Mouse (Mus musculus) neural tube, embryonic 12.5 days (tissue): Measurements from ENCODE around the gene Krt222. TPM values are rescaled to one million over a fixed set of nuclear protein-coding genes. Genes with fewer than 3 reads are reported as not detected.
"Not testable (repeated sequence)": the region's sequence is repeated elsewhere in the genome, so short reads cannot be mapped to it uniquely, and the experiment has no call there.

Source experiments
- ATAC-seq: fragments of 200-750 bp; cut with Nextera tagmentation; 2 replicates; pipeline ENCODE4 v1.8.0; 2017; ENCODE audit warnings: low read depth, mild to moderate bottlenecking, moderate TSS enrichment, moderate library complexity; ENCODE audit not compliant: low FRiP score
- H3K27ac ChIP-seq: fragments of 300-500 bp; sonication (generic); 2 replicates; pipeline ENCODE4 v1.5.1; 2016
- H3K27me3 ChIP-seq: fragments of 300-500 bp; sonication (generic); replicated peaks from 2 replicates; pipeline ENCODE4 v1.6.1; 2016; ENCODE audit warnings: mild to moderate bottlenecking
- H3K36me3 ChIP-seq: fragments of 300-500 bp; sonication (generic); 2 replicates; pipeline ENCODE4 v1.6.1; 2016; ENCODE audit warnings: mild to moderate bottlenecking
- H3K4me1 ChIP-seq: fragments of 300-500 bp; sonication (generic); 2 replicates; pipeline ENCODE4 v1.6.1; 2016
- H3K4me2 ChIP-seq: fragments of 300-500 bp; sonication (generic); replicated peaks from 2 replicates; pipeline ENCODE4 v1.6.1; 2016; ENCODE audit warnings: mild to moderate bottlenecking
- H3K4me3 ChIP-seq: fragments of 300-500 bp; sonication (generic); 2 replicates; pipeline ENCODE4 v1.5.1; 2016
- H3K9ac ChIP-seq: fragments of 300-500 bp; sonication (generic); 2 replicates; pipeline ENCODE4 v1.6.1; 2016; ENCODE audit warnings: mild to moderate bottlenecking
- H3K9me3 ChIP-seq: fragments of 300-500 bp; sonication (generic); 2 replicates; pipeline ENCODE4 v1.6.1; 2016; ENCODE audit warnings: mild to moderate bottlenecking
- WGBS: fragments of 180-500 bp; shearing (Covaris S2); methylation state at CpG from one replicate; pipeline ENCODE4 v1.1.7; 2016; 5-methylcytosine and 5-hydroxymethylcytosine counted together
- polyA plus RNA-seq: library from polyadenylated mRNA; unstranded; fragments of >200 nt; fragmentation: Nextera tagmentation; extraction: Ambion mirVana; gene quantifications from 2 replicates; pipeline ENCODE4 v1.2.1, GENCODE M21; 2016

Gene Krt222
- polyA plus RNA-seq, 1 experiment from 2014 or later: 1.5 TPM

DNA sequence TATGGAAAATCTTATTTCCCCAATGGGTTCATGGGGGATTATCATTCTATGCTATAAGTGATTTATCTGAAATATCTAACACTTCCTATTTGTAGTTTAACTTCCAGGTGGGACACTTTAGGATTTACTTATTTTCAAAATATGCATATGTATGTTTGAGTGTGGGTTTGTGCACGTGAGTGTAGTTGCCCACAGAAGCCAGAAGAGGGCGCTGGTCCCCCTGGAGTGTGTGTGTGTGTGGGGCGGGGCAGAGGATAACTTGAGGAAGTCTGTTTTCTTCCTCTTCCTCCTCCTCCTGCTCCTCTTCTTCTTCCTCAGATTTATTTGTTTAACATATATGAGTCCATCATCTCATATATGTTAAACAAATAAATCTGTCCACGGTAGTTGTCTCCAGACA lies 12.3 kb upstream of the Krt222 start:
- 81% methylated on average over 4 of the region's 4 CpGs for WGBS
- H3K9me3 ChIP-seq: no peaks in the 10 kb centered on the region
- no peak for ATAC-seq
- H3K4me1 ChIP-seq: no peaks in the 10 kb centered on the region
- no peak overlapping the region for H3K27ac ChIP-seq
- no peak overlapping the region for H3K4me3 ChIP-seq
- no peak overlapping the region for H3K9ac ChIP-seq
- no peak overlapping the region for H3K4me2 ChIP-seq
- H3K36me3 ChIP-seq: no peaks in the 10 kb centered on the region
- H3K27me3 ChIP-seq: no peaks in the 10 kb centered on the region

GRCm38 (mm10) chr11:99255316-99255715 lies 11.4 kb upstream of the Krt222 start:
- H3K4me3 ChIP-seq: no peak overlapping the region
- no peaks in the 10 kb centered on the region for H3K9me3 ChIP-seq
- ATAC-seq: no peak
- no peak overlapping the region for H3K9ac ChIP-seq
- no peaks in the 10 kb centered on the region for H3K36me3 ChIP-seq
- 95% methylated on average over 8 of the region's 8 CpGs for WGBS
- H3K4me1 ChIP-seq: no peaks in the 10 kb centered on the region
- H3K27ac ChIP-seq: no peak overlapping the region
- no peaks in the 10 kb centered on the region for H3K27me3 ChIP-seq
- H3K4me2 ChIP-seq: no peak overlapping the region

GRCm38 (mm10) chr11:99253893-99254292 lies 10.0 kb upstream of the Krt222 start:
- H3K4me1 ChIP-seq: no peaks in the 10 kb centered on the region
- no peaks in the 10 kb centered on the region for H3K36me3 ChIP-seq
- H3K9me3 ChIP-seq: no peaks in the 10 kb centered on the region
- H3K27ac ChIP-seq: no peak overlapping the region
- H3K9ac ChIP-seq: no peak overlapping the region
- no peak overlapping the region for H3K4me3 ChIP-seq
- 67% methylated on average over 2 of the region's 2 CpGs for WGBS
- H3K27me3 ChIP-seq: no peaks in the 10 kb centered on the region
- no peak for ATAC-seq
- no peak overlapping the region for H3K4me2 ChIP-seq

- ATAC-seq: no peak
- Histone ChIP-seq H3K4me2 (no peak overlapping the region), H3K4me3 (no peak overlapping the region), H3K9ac (no peak overlapping the region), H3K9me3 (no peaks in the 10 kb centered on the region), H3K4me1 (no peaks in the 10 kb centered on the region), H3K27me3 (no peaks in the 10 kb centered on the region), H3K36me3 (no peaks in the 10 kb centered on the region), H3K27ac (no peak overlapping the region)
- 60% methylated on average over 8 of the region's 8 CpGs for WGBS
Measured at GRCm38 (mm10) chr11:99252671-99253070, 8.8 kb upstream of the Krt222 start.

DNA sequence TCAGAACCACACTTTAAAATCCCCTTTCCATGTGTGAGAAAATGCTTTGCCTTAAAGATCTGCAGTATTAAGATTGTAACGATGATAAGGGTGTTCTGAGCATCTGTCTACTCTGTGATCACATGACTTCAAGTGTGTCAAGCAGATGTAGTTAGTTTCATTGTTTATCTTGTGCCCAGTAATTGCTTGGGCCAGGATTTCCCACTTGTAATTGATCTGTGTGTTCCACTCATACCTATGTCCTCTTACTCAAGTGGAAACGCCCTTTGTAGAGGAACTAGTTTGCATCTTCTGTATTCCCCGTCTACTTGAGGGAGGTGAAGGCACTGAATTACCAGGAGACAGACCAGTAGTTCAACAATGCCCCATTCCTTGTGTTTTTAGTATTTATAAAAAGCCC lies 6.8 kb upstream of the Krt222 start:
- Histone ChIP-seq H3K4me3 (no peak overlapping the region), H3K4me1 (no peaks in the 10 kb centered on the region), H3K27ac (no peak overlapping the region), H3K9me3 (no peaks in the 10 kb centered on the region), H3K36me3 (no peaks in the 10 kb centered on the region), H3K27me3 (no peaks in the 10 kb centered on the region), H3K9ac (no peak overlapping the region), H3K4me2 (no peak overlapping the region)
- no peak for ATAC-seq
- WGBS: 72% methylated on average over 3 of the region's 3 CpGs

GRCm38 (mm10) chr11:99250241-99250640 lies 6.4 kb upstream of the Krt222 start:
- H3K9me3 ChIP-seq: no peaks in the 10 kb centered on the region
- H3K9ac ChIP-seq: no peak overlapping the region
- H3K4me3 ChIP-seq: no peak overlapping the region
- no peak for ATAC-seq
- no peaks in the 10 kb centered on the region for H3K4me1 ChIP-seq
- no peaks in the 10 kb centered on the region for H3K36me3 ChIP-seq
- H3K4me2 ChIP-seq: no peak overlapping the region
- WGBS: 71% methylated on average over 5 of the region's 5 CpGs
- H3K27me3 ChIP-seq: no peaks in the 10 kb centered on the region
- no peak overlapping the region for H3K27ac ChIP-seq

DNA sequence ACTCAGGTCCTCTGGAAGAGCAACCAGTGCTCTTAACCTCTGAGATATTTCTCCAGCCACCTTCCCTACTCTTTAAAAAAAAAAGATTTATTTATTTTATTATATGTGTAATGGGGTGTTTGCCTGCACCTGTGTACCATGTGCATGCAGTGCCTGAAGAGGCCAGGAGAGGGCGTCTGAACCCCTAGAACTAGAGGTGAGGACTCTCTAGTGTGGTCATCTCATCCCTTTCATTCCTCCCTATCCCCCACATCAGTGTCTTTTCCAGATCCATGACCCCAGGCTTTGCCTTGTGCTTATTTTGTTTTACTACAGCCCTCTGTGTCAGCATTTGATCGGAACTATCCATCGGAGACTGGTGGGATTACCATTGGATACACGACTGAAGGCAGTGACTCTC lies 5.2 kb upstream of the Krt222 start:
- H3K27ac ChIP-seq: no peak overlapping the region
- no peak overlapping the region for H3K4me3 ChIP-seq
- no peaks in the 10 kb centered on the region for H3K4me1 ChIP-seq
- no peak for ATAC-seq
- no peak overlapping the region for H3K4me2 ChIP-seq
- WGBS: 63% methylated on average over 4 of the region's 4 CpGs
- no peaks in the 10 kb centered on the region for H3K9me3 ChIP-seq
- H3K27me3 ChIP-seq: no peaks in the 10 kb centered on the region
- no peak overlapping the region for H3K9ac ChIP-seq
- H3K36me3 ChIP-seq: no peaks in the 10 kb centered on the region

GRCm38 (mm10) chr11:99247916-99248315 lies 4.0 kb upstream of the Krt222 start:
- WGBS: 91% methylated on average over 4 of the region's 4 CpGs
- ATAC-seq: no peak
- Histone ChIP-seq H3K27ac (no peak overlapping the region), H3K9ac (no peak overlapping the region), H3K27me3 (no peaks in the 10 kb centered on the region), H3K4me2 (no peak overlapping the region), H3K4me1 (no peaks in the 10 kb centered on the region), H3K9me3 (no peaks in the 10 kb centered on the region), H3K4me3 (no peak overlapping the region), H3K36me3 (no peaks in the 10 kb centered on the region)

DNA sequence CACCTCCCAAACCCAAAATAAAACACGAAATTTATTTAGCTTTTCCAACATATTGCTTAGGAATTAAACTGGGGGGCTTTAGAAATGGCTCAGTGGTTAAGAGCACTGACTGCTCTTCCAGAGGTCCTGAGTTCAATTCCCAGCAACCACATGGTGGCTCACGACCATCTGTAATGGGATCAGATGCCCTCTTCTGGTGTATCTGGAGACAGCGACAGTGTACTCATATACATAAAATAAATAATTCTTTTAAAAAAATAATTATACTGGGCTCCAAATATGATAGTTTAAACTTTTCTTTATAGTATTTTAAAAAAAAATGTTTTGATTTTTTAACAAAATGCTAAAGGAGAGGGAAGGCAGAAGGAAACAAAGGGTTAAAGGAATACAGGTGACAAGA lies 634 bp upstream of the Krt222 start:
- H3K36me3 ChIP-seq, H3K9ac ChIP-seq, H3K4me3 ChIP-seq, H3K27me3 ChIP-seq, H3K9me3 ChIP-seq, H3K4me2 ChIP-seq, H3K4me1 ChIP-seq, ATAC-seq, H3K27ac ChIP-seq: not testable (repeated sequence)
- WGBS: 55% methylated on average over 3 of the region's 3 CpGs

DNA sequence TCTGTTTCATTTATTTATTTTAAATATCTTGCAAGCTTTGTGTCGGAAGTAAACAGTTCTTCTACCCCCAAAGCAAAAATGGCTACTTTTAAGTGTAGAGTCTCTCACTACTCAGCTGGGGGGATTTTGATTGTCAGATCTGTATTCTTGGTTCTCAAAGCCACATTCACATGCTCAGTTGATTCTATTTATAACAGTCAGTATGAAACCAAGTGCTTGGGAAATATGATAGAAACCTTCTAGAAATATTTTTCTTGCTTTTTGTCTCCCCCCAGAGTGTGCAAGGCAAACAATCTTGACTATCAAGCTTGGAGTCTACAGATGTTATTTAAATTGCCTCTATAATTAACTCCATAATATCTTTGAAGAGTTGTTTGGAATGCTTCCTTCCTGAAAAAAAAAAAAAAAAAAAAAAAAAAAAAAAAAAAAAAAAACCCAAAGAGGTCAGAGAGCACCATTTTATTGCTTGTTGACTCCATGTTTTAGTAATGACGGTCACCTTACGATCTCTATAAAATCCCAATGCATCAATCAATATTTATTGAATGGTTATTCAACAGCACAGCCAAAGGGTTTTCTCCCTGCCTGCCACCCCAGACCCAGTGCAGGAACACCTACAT lies 575 bp downstream of the Krt222 start:
- Histone ChIP-seq H3K4me1 (no peaks in the 10 kb centered on the region), H3K27me3 (no peaks in the 10 kb centered on the region), H3K9ac (0 out of 2 replicates have a peak overlapping the region, but pooled peaks have one; percentile 38), H3K4me2 (peak overlapping the region; percentile 58), H3K36me3 (no peaks in the 10 kb centered on the region), H3K9me3 (no peaks in the 10 kb centered on the region), H3K27ac (no peak overlapping the region), H3K4me3 (peak overlapping the region; percentile 30; the same call in 1 of the 2 replicates)
- WGBS: 49% methylated on average over 3 of the region's 3 CpGs
- no peak for ATAC-seq

DNA sequence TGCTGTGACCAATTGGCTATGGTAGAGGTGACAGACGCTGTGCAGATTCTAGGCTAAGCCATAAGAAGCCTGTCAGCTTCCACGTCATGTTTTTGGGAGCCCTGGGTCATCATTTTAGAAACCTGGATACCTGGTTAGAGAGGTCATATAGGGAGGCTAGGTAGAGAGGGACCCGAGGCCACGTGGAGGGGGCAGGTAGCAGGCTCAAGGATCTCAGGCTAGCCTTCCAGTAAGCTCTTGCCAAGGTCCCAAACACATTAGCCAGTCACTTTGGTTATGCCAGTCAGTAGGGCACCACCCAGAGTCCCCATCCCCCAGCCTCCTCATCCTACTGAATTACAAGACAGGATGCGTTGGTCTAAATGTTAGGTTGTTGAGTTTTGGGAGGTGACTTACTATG lies 1.8 kb downstream of the Krt222 start:
- no peak for ATAC-seq
- H3K4me2 ChIP-seq: no peak overlapping the region
- H3K27ac ChIP-seq: no peak overlapping the region
- H3K9ac ChIP-seq: no peak overlapping the region
- no peaks in the 10 kb centered on the region for H3K36me3 ChIP-seq
- H3K4me3 ChIP-seq: no peak overlapping the region
- H3K27me3 ChIP-seq: no peaks in the 10 kb centered on the region
- H3K9me3 ChIP-seq: no peaks in the 10 kb centered on the region
- 75% methylated on average over 5 of the region's 5 CpGs for WGBS
- no peaks in the 10 kb centered on the region for H3K4me1 ChIP-seq

- H3K4me3 ChIP-seq: no peak overlapping the region
- 73% methylated on average over 14 of the region's 14 CpGs for WGBS
- no peak overlapping the region for H3K4me2 ChIP-seq
- H3K27ac ChIP-seq: no peak overlapping the region
- H3K27me3 ChIP-seq: no peaks in the 10 kb centered on the region
- H3K4me1 ChIP-seq: no peaks in the 10 kb centered on the region
- ATAC-seq: no peak
- no peaks in the 10 kb centered on the region for H3K36me3 ChIP-seq
- H3K9me3 ChIP-seq: no peaks in the 10 kb centered on the region
- H3K9ac ChIP-seq: no peak overlapping the region
Measured at GRCm38 (mm10) chr11:99238468-99238867, 5.4 kb downstream of the Krt222 start.

DNA sequence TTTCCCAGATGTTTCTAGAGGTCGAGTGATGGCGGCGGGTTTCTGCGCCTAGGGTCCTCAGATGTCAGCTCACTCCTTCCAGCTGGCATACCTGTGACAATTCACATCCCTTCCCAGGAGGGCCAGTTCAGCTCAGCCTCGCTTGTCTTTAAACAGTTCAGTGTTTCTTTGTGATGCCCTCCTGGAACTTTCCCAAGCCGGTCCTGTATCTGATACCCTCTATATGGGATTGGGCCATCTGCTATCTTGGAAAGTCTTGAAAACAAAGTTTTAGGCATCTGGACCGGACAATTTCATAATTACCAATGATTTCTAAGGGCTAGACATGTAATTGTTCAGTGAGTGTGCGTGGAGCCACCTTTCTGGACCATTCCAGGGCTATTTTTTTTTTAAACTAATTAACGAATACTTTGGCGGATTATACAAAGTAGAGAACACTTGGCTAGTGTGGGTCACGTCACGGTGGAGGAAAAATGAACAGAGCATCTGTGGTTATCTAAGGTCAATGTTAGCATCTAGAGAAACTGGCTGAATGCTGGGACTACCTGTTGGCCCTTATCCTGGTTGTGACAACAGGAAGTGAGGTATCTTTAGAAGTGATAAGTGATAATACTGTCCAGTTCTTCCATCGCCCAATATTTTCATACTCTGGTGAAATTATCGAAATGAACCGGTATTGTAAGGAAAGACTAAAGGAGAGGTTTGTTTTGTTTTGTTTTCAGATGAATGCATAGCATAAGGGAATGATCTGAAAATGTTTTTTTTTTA lies 12.7 kb downstream of the Krt222 start:
- H3K4me3 ChIP-seq: peak overlapping the region; percentile 88
- ATAC-seq: peak; percentile 56
- 33% methylated on average over 15 of the region's 15 CpGs for WGBS

More for the DNA sequence above, 12.7 kb downstream of the Krt222 start:
- H3K36me3 ChIP-seq: peaks cover 16% of the 10 kb centered on the region; the same call in 1 of the 2 replicates
- peak overlapping the region; percentile 95 for H3K27ac ChIP-seq
- H3K4me2 ChIP-seq: peak overlapping the region; percentile 76
- H3K27me3 ChIP-seq: no peaks in the 10 kb centered on the region
- peak overlapping the region; percentile 99 for H3K9ac ChIP-seq
- peaks cover 24% of the 10 kb centered on the region for H3K4me1 ChIP-seq
- H3K9me3 ChIP-seq: no peaks in the 10 kb centered on the region
